Mouse (Mus musculus): ENCODE data around the gene Rhbg. TPM values are rescaled to one million over a fixed set of nuclear protein-coding genes. Genes with fewer than 3 reads are reported as not detected.
A peak's percentile ranks its signal among the peaks of the same experiment; 100 is the strongest.

Gene Rhbg
- polyA plus RNA-seq, 1 experiment from 2014 or later, result 8.2 TPM

- no peak overlapping the region for H3K27ac ChIP-seq
- H3K9ac ChIP-seq, result no peak overlapping the region
- H3K27me3 ChIP-seq (replicated peaks), result peaks cover 37% of the 10 kb centered on the region
- H3K9me3 ChIP-seq, result no peaks in the 10 kb centered on the region
- ATAC-seq (ENCODE audit: insufficient read depth, low FRiP score, low read depth), result no peak
- WGBS, result 54% methylated on average over 2 of the region's 2 CpGs
- no peak overlapping the region for H3K4me3 ChIP-seq (replicated peaks)
- no peak overlapping the region for H3K4me2 ChIP-seq
- no peaks in the 10 kb centered on the region for H3K36me3 ChIP-seq
- no peaks in the 10 kb centered on the region for H3K4me1 ChIP-seq
These were observed 29.6 kb downstream of the Rhbg start for GRCm38 (mm10) chr3:88224929-88225328.

- Histone ChIP-seq H3K4me3 (replicated peaks) (no peak overlapping the region), H3K36me3 (no peaks in the 10 kb centered on the region), H3K27me3 (replicated peaks) (peaks cover 49% of the 10 kb centered on the region), H3K4me1 (no peaks in the 10 kb centered on the region), H3K4me2 (no peak overlapping the region), H3K9ac (no peak overlapping the region), H3K9me3 (no peaks in the 10 kb centered on the region), H3K27ac (no peak overlapping the region)
- ATAC-seq (ENCODE audit: insufficient read depth, low FRiP score, low read depth), result no peak
- whole genome bisulfite sequencing, result 77% methylated on average over 6 of the region's 6 CpGs
These were observed 32.1 kb downstream of the Rhbg start for GRCm38 (mm10) chr3:88222446-88222845.

GRCm38 (mm10) chr3:88221519-88222390, 32.8 kb downstream of the Rhbg start:
- no peak for ATAC-seq (ENCODE audit: insufficient read depth, low FRiP score, low read depth)
- no peaks in the 10 kb centered on the region for H3K9me3 ChIP-seq
- no peak overlapping the region for H3K9ac ChIP-seq
- 51% methylated on average over 12 of the region's 12 CpGs for WGBS
- H3K36me3 ChIP-seq, result no peaks in the 10 kb centered on the region
- H3K27me3 ChIP-seq (replicated peaks), result peaks cover 55% of the 10 kb centered on the region
- no peaks in the 10 kb centered on the region for H3K4me1 ChIP-seq
- H3K4me3 ChIP-seq (replicated peaks), result no peak overlapping the region
- H3K4me2 ChIP-seq, result no peak overlapping the region
- no peak overlapping the region for H3K27ac ChIP-seq

- Histone ChIP-seq H3K9ac (no peak overlapping the region), H3K27ac (no peak overlapping the region), H3K4me2 (no peak overlapping the region), H3K27me3 (replicated peaks) (peaks cover 64% of the 10 kb centered on the region), H3K4me1 (peaks cover under 1% of the 10 kb centered on the region; the same call in 1 of the 2 replicates), H3K9me3 (no peaks in the 10 kb centered on the region), H3K4me3 (replicated peaks) (no peak overlapping the region), H3K36me3 (no peaks in the 10 kb centered on the region)
- no peak for ATAC-seq (ENCODE audit: insufficient read depth, low FRiP score, low read depth)
- 0% methylated on average over 6 of the region's 6 CpGs for WGBS
These were observed 33.7 kb downstream of the Rhbg start for GRCm38 (mm10) chr3:88220842-88221241.

- WGBS, result 23% methylated on average over 9 of the region's 9 CpGs
- H3K36me3 ChIP-seq, result no peaks in the 10 kb centered on the region
- no peak overlapping the region for H3K4me3 ChIP-seq (replicated peaks)
- peaks cover 9% of the 10 kb centered on the region for H3K4me1 ChIP-seq
- no peaks in the 10 kb centered on the region for H3K9me3 ChIP-seq
- peaks cover 71% of the 10 kb centered on the region for H3K27me3 ChIP-seq (replicated peaks)
- no peak overlapping the region for H3K4me2 ChIP-seq
- no peak for ATAC-seq (ENCODE audit: insufficient read depth, low FRiP score, low read depth)
- H3K9ac ChIP-seq, result no peak overlapping the region
- H3K27ac ChIP-seq, result no peak overlapping the region
These were observed 34.6 kb downstream of the Rhbg start for GRCm38 (mm10) chr3:88219940-88220339.

- no peaks in the 10 kb centered on the region for H3K36me3 ChIP-seq
- ATAC-seq (ENCODE audit: insufficient read depth, low FRiP score, low read depth), result no peak
- no peak overlapping the region for H3K27ac ChIP-seq
- 53% methylated on average over 1 of the region's 2 CpGs for WGBS
- H3K4me1 ChIP-seq, result peaks cover 17% of the 10 kb centered on the region
- peaks cover 88% of the 10 kb centered on the region for H3K27me3 ChIP-seq (replicated peaks)
- no peak overlapping the region for H3K4me3 ChIP-seq (replicated peaks)
- no peak overlapping the region for H3K4me2 ChIP-seq
- no peak overlapping the region for H3K9ac ChIP-seq
- H3K9me3 ChIP-seq, result no peaks in the 10 kb centered on the region
These were observed 36.8 kb downstream of the Rhbg start for GRCm38 (mm10) chr3:88217679-88218078.

GRCm38 (mm10) chr3:88216534-88217326, 37.8 kb downstream of the Rhbg start:
- no peaks in the 10 kb centered on the region for H3K9me3 ChIP-seq
- WGBS, result 12% methylated on average over 7 of the region's 7 CpGs
- H3K9ac ChIP-seq, result no peak overlapping the region
- no peaks in the 10 kb centered on the region for H3K36me3 ChIP-seq
- H3K4me3 ChIP-seq (replicated peaks), result no peak overlapping the region
- H3K4me1 ChIP-seq, result peaks cover 17% of the 10 kb centered on the region
- no peak for ATAC-seq (ENCODE audit: insufficient read depth, low FRiP score, low read depth)
- H3K4me2 ChIP-seq, result no peak overlapping the region
- peaks cover 89% of the 10 kb centered on the region for H3K27me3 ChIP-seq (replicated peaks)
- H3K27ac ChIP-seq, result no peak overlapping the region

GRCm38 (mm10) chr3:88216116-88216515, 38.4 kb downstream of the Rhbg start:
- Histone ChIP-seq H3K9me3 (no peaks in the 10 kb centered on the region), H3K4me3 (replicated peaks) (no peak overlapping the region; the same call in 1 of the 2 replicates), H3K36me3 (no peaks in the 10 kb centered on the region), H3K27me3 (replicated peaks) (peaks cover 90% of the 10 kb centered on the region), H3K4me1 (peaks cover 17% of the 10 kb centered on the region), H3K4me2 (peak overlapping the region; percentile 49), H3K27ac (no peak overlapping the region), H3K9ac (no peak overlapping the region)
- 6% methylated on average over 6 of the region's 6 CpGs for WGBS
- ATAC-seq (ENCODE audit: insufficient read depth, low FRiP score, low read depth), result no peak

GRCm38 (mm10) chr3:88215553-88216004, 38.9 kb downstream of the Rhbg start:
- H3K27ac ChIP-seq, result no peak overlapping the region
- H3K4me3 ChIP-seq (replicated peaks), result peak overlapping the region; percentile 24
- H3K27me3 ChIP-seq (replicated peaks), result peaks cover 92% of the 10 kb centered on the region
- no peak for ATAC-seq (ENCODE audit: insufficient read depth, low FRiP score, low read depth)
- H3K9ac ChIP-seq, result no peak overlapping the region
- under 1% methylated on average over 23 of the region's 23 CpGs for WGBS
- peaks cover 17% of the 10 kb centered on the region for H3K4me1 ChIP-seq
- H3K9me3 ChIP-seq, result no peaks in the 10 kb centered on the region
- H3K4me2 ChIP-seq, result peak overlapping the region; percentile 49
- H3K36me3 ChIP-seq, result no peaks in the 10 kb centered on the region

GRCm38 (mm10) chr3:88214971-88215552, 39.4 kb downstream of the Rhbg start:
- WGBS, result under 1% methylated on average over 48 of the region's 48 CpGs
- ATAC-seq (ENCODE audit: insufficient read depth, low FRiP score, low read depth), result no peak
- peak overlapping the region; percentile 49 for H3K4me2 ChIP-seq

GRCm38 (mm10) chr3:88214197-88214938, 40.1 kb downstream of the Rhbg start:
- Histone ChIP-seq H3K36me3 (no peaks in the 10 kb centered on the region), H3K4me3 (replicated peaks) (peak overlapping the region; percentile 24; the same call in 1 of the 2 replicates), H3K4me2 (peak overlapping the region; percentile 49; the same call in 1 of the 2 replicates), H3K27ac (no peak overlapping the region), H3K9ac (no peak overlapping the region), H3K4me1 (peaks cover 17% of the 10 kb centered on the region), H3K9me3 (no peaks in the 10 kb centered on the region), H3K27me3 (replicated peaks) (peaks cover 92% of the 10 kb centered on the region)
- WGBS, result 2% methylated on average over 42 of the region's 42 CpGs
- 0 out of 2 replicates have a peak, but pooled peaks have one; percentile 22 for ATAC-seq (ENCODE audit: insufficient read depth, low FRiP score, low read depth)

More at GRCm38 (mm10) chr3:88214971-88215552, 39.4 kb downstream of the Rhbg start:
- H3K27me3 ChIP-seq (replicated peaks), result peaks cover 92% of the 10 kb centered on the region
- H3K9ac ChIP-seq, result no peak overlapping the region
- peak overlapping the region; percentile 24 for H3K4me3 ChIP-seq (replicated peaks)
- H3K36me3 ChIP-seq, result no peaks in the 10 kb centered on the region
- H3K27ac ChIP-seq, result no peak overlapping the region
- H3K9me3 ChIP-seq, result no peaks in the 10 kb centered on the region
- peaks cover 17% of the 10 kb centered on the region for H3K4me1 ChIP-seq
